Mouse (Mus musculus) right cerebral cortex, adult 18-20 months (tissue): ENCODE measurements at regions not wholly inside any gene's neighbourhood (a gene's known extent, or its start where the extent isn't known, plus 50 kb on each side); places are given as distances from the start of the nearest gene placed in this dataset.
A peak's percentile ranks its signal among the peaks of the same experiment; 100 is the strongest.

Experiments used
- DNase-seq: peaks from one replicate; pipeline ENCODE4 v3.0.0; 2022; ENCODE audit warnings: mixed read lengths

DNA sequence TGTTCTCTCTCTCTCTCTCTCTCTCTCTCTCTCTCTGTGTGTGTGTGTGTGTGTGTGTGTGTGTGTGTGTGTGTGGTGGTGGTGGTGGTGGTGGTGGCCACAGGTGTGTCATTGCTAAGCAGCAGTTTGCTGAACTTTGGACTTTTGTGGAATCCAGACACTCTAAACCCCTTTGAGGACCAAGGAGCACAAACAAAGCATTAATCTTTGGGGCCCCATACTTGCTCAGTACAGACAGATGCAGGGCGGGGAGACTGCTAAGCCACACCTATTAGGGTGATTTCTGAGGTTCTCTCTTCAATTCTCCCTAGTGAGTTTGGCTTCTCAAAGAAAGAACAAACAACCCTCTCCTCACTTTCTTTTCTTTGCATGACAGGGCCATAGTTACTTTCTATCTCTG lies 158.1 kb upstream of the Ctnnb1 start:
- DNase-seq, result no peak

- no peak for DNase-seq
These were observed 157.0 kb upstream of the Ctnnb1 start for GRCm38 (mm10) chr9:120771896-120772530.

DNA sequence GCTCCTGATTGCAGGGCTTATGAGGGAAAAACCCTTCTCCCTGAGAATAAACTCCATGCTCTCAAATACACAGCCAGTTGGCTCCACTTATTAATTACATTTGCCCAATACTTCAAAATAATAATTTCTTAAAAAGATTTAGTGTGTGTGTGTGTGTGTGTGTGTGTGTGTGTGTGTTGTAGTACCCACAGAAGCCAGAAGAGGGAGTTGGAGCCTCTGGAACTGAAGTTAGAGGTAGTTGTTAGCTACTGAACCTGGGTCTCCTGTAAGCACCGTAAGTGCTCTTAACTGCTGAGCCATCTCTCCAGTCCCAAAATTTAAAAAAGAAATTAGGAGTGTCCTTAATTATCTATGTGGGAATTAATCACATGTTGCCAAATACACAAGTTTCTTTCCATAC lies 154.8 kb upstream of the Ctnnb1 start:
- DNase-seq, result no peak

DNA sequence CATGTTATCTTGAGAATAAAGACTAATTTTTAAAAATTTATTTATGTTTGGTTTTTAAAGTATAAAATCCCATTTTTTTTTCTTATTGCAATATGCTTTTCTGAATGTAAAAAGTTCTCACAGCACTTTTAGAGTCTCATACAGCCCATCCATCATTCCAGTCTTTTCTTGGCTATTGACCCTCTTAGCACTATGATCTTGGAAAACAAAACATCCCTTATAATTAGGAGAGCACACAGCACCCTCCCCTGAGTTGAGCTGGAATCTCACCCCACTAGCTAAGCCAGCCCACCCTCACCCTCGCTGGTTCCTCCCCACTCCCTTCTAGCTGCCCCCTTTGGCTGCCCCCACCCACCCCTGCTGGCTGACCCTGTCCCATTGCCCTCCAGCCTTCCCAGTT lies 154.2 kb upstream of the Ctnnb1 start:
- DNase-seq, result no peak

- DNase-seq, result no peak
These were observed 153.3 kb upstream of the Ctnnb1 start for GRCm38 (mm10) chr9:120775721-120776120.

DNA sequence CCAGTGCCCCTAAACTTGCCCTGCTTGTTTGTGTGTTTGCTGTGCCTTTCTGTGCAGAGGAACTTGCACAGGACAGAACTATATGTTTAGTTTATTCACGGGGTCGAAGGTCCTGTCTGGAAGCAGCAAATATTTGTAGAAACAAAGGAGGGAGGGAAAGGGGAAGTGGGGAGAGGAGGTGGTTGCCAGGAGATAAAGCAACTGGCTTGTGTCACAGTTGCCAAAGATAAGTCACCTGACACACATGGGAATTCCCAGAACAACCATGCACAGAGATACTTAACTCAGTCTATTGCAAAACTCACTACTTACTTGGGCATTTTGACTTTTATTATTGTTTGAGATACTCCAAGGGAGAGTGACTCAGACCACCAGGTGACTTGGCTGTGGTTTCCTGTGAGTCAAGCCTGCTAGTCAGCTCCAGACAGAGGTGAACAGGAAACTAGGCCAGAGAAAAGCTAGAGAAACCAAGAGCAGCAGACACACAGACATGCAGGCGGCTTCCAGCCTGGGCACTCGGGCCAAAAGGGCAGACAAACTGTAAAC lies 152.5 kb upstream of the Ctnnb1 start:
- DNase-seq, result no peak

GRCm38 (mm10) chr9:120777016-120777415 lies 152.0 kb upstream of the Ctnnb1 start:
- no peak for DNase-seq

- DNase-seq, result no peak
These were observed 151.5 kb upstream of the Ctnnb1 start for GRCm38 (mm10) chr9:120777501-120777900.

DNA sequence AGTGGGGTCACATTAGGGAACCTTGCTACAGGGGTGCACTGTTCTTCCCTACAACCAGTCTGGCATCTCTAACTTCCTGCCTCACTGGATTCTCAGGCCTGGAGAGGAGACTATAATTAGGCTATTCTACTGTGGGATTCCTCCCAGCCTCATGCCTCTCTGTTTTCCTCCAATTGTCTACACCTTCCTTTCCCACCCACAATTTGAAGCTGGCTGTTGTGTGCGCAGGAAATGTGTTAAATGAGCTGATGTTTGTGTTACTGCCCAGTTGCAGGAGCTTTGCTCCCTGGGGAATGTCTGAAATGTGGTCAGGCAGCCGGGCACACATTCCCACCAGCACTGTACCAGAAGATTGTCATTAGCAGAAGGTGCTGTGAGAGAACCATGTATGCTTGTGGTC lies 150.6 kb upstream of the Ctnnb1 start:
- no peak for DNase-seq

DNA sequence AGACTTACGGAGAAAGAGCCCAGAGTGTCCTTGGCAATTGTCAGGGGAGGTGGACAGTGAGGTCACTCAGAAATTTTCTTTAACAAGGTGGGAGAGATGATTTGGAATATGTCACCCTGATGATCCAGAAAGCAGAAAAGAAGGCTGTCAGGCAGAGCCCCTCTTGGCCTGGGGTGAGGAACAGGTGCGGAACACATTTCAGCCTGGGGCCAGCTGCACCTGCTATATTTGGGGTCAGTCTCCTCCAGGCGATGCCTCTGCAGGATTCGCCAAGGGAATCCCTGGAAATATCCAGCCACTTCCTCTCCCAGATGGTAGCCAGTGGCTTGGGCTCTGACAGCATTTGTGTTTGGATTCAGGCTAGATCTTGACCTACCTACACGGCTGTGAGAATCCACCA lies 134.8 kb upstream of the Ctnnb1 start:
- no peak for DNase-seq

DNA sequence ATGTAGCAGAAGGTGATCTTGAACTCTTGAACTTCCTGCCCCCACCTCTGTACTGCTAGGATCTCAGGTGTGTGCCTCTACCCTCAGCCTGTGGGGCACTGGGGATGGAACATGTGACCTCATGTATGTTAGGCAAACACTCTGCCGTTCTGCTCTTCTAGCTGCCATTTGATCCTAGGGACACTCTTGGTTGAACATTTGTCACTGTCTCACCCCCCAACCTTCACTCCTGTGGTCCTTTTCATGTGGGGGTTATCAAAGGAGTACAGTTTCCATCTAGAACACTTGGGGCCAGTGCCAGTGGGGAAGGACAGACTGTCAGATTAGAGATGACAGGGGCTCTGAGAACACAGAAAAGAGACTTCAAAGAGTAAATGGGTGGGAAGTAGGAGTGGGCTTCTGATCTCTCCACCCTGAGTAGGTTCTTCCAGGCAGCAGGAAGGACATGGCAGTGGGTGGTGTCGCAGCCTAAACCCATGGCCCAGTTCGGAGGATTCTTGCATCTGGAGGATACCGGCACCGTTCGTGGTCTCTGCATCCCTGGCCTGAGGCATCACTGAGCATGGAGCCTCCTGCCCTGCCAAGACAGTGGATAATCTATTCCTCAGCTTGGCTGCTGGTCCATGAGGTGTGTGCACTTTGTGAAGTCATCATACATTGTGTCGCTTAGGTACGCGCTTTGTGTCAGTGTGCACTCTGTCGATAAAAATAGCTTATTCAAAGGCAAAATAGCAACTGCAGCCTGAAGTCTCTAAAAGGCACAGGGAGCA lies 132.7 kb upstream of the Ctnnb1 start:
- DNase-seq, result no peak

GRCm38 (mm10) chr9:120797996-120798663 lies 130.9 kb upstream of the Ctnnb1 start:
- DNase-seq, result peak; percentile 54

DNA sequence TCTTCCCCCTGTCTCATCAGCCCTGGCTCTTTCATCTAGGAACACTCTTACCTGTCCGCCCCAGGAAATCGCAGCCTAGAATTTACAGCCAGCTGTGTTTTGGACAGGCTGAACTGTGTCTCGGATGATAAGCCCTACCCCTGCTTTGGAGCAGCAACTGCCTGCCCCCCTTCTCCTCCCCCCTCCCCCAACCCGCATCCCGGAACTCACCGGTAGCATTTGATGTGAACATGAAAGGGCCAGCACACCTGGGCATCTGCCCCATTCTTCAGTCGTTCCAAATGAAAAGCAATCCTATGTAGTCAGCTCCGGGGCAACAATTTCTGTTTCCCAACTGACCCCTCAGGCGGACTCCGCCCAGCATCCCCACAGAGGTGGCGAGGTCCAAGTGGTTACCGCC lies 130.1 kb upstream of the Ctnnb1 start:
- no peak for DNase-seq

DNA sequence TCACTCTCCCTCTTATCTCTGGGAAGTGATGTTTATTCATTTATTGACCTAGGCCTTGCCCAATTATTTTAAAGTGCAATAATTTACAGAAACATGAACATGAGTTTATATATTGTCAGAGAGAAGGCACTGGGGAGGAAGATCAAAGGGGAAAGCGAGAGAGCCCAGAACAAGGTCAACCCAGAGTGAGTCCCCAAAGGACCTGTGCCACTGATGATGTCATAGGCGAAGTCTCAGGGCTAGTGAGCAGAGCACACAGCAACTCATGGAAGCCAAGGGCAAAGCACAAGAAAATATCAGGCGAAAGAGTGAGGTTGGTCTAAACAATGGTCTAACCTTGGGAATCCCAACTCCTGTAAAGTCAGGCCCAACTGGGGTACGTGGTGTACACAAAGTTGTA lies 126.4 kb upstream of the Ctnnb1 start:
- DNase-seq, result no peak

GRCm38 (mm10) chr9:120804760-120805294 lies 124.2 kb upstream of the Ctnnb1 start:
- DNase-seq, result no peak

- DNase-seq, result peak; percentile 33
These were observed 120.1 kb upstream of the Ctnnb1 start for GRCm38 (mm10) chr9:120808741-120809425.

GRCm38 (mm10) chr9:120811522-120811921 lies 117.5 kb upstream of the Ctnnb1 start:
- DNase-seq, result no peak

DNA sequence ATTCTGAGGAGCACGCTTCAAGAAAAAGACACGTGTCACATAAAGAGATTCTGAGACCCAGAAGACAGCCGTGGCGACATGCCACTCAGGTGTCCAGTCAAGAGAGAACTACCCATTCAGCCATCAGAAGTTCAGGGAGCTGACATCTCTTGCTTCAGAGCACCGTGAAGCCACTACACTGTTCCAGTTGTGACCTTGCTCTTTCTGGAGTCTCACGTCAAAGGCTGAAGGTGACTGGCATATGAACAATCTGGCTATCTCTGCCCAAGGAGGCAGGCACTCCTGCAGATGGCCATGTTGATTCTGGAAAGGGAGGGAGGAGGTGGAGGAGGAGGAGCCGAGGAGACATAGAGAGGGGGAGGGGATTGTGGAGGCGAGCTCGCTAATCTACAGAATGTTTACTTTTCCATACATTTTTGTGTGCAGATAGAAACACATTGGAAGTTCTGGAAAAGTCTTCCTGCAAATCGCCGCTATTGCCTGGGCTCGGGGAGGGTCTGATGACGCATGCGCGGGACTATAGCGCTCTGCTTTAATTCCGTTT lies 116.3 kb upstream of the Ctnnb1 start:
- no peak for DNase-seq

DNA sequence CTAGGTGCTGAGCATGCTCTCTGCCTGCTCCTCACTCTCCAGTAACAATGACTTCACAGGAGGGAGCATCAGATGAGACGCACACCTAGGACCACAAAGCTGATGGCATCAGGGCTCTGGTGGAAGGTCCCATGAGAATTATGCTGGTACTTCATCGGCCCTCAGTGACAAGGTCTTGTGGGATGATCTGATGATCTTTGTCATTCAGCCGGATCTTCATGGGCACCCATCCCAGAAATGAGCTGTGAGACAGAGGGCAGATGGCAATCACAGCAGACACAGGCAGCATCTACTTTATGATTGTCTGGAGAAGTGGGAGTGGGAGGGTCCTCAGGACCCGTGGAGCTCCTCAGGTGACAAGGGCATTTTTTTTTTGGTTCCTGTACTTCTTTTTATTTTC lies 114.7 kb upstream of the Ctnnb1 start:
- DNase-seq, result no peak

DNA sequence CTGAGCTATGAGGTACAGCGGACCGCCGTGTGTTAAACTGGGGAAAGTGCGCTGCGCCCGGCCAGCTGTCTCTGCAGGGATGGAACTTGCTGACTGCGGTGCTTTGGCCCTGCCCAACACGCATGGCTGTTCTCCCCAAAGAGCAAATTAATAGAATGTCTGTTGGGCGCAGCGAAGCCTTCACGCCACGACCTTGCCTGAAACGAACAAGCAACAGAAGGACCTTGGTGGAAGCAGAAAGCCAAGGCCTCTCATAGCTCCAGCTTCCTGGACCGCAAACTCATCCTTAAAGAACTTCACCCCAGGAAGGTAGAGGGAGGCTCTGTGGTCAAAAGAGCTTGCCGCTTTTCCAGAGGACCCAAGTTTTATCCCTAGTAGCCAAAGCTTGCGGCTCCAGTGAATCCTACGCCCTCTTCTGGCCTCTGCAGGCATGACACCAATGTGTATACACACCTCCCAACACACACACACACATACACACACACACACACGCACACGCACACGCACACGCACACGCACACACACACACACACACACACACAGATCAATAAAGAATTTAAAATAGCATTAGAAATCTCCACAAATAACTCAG lies 110.2 kb upstream of the Ctnnb1 start:
- no peak for DNase-seq

GRCm38 (mm10) chr9:120820892-120821291 lies 108.1 kb upstream of the Ctnnb1 start:
- DNase-seq, result no peak

DNA sequence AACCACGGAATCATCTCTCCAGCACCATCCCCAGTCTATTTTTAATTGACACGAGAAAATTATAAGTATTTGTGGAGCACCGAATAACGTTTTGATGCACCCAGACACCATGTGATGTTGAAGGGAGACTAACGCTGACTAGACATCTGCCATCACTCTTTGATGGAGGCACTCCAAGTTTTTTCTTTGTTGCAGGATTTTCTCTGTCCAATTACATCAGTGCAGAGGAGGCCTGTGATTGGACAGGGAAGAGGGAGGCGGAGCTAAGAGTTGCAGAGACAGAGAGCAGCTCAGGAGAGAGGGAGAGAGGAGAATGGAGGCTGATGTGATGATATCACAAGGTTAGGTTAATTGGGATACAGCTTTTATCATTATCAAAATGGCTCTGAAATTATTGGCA lies 105.6 kb upstream of the Ctnnb1 start:
- peak; percentile 36 for DNase-seq
